Mouse (Mus musculus): Measurements from ENCODE around the gene Actg2.

The Actg2 gene

GRCm38 (mm10) chr6:83479193-83479592 is 56.9 kb downstream of the Actg2 start:
- DNase-seq (ENCODE audit: low spot score): no peak

DNA sequence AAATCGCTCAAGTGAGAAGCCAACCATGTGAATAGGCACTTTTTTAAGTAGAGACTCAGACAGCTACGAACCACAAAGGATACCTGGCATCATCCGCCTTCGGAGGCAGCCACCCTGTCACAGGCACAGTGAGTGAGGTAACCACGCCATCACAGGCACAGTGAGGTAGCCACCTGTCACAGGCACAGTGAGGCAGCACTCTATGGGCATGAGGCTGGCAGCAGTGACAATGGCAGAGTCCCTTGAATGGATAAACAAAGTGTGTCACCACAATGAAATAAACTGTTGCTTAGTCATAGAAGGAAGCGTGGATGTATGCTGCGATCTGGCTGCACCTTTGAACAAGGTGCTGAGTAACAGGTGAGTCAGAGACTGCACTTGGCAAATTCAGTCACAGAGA is 57.4 kb downstream of the Actg2 start:
- DNase-seq (ENCODE audit: low spot score): no peak

- DNase-seq (ENCODE audit: low spot score): no peak
Observed at GRCm38 (mm10) chr6:83478217-83478616, 57.8 kb downstream of the Actg2 start.

GRCm38 (mm10) chr6:83475431-83475830 is 60.6 kb downstream of the Actg2 start:
- no peak for DNase-seq (ENCODE audit: low spot score)

DNA sequence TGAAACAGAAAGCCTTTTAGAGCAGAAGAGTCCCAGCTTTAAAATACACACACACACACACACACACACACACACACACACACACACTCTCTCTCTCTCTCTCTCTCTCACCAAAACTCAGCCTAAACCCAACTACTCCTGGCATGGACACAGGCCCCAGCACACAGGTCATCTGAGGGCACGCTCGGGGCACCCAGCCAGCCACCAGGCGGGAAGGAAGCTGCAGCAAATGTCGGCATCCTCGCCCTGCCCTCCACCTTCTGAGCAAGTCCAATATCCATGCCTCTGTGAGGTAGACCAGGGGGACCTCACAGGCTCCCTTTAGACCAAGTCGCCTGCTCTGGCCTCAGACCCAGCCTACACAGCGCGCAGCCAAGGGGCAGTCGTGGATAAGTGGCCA is 62.8 kb downstream of the Actg2 start:
- no peak for DNase-seq (ENCODE audit: low spot score)

DNA sequence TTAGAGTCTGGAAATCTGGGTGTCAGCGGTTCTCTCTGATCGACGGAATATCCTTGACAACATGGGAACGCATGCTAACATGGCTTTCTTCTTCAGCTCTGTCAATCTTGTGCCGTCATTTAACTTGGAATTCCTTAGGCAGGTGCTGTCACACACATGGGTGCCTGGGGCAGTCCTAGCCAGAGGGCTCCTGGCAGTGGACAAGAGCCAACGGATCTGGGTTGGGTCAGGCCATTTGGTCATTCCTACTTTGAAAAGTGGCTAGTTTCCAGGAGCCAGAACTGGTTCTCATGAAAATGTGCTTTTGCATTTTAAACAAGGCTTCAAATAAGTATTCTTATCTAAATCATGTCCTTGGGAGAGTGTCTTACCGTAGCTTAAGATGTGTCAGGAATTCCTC is 64.3 kb downstream of the Actg2 start:
- no peak for DNase-seq (ENCODE audit: low spot score)

DNA sequence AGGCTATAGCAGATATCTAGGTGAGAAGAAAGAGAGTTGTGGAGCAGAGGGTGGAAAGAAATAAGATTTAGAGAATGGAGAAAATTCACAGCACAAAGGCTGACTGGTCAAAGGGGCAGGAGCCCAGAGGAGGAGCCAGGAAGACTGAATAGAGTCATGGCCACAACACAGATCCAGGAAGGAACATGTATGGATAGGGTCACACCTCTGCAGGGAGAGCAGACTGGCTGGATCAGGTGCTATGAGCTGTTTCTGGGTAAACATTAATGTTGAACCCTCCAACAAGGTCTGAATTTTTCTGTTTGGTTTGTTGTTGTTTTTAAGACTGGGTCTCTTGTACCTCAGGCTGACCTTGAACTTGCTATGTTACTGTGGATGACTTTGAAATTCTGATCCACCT is 72.1 kb downstream of the Actg2 start:
- no peak for DNase-seq (ENCODE audit: low spot score)

Measured in c-Kit-positive CD71-positive TER-119-positive erythroid progenitor cells, embryonic 14.5 days (primary cell).